Mouse (Mus musculus) stomach, postnatal 0 days (tissue): ENCODE data around the gene Glra1. TPM values are rescaled to one million over a fixed set of nuclear protein-coding genes. Genes with fewer than 3 reads are reported as not detected.

Experiments
- ATAC-seq: fragments of 200-750 bp; cut with Nextera tagmentation; 2 replicates; pipeline ENCODE4 v1.8.0; 2017; ENCODE audit not compliant: low FRiP score, low TSS enrichment
- DNase-seq: peaks from one replicate; pipeline ENCODE4 v3.0.0-alpha.2; 2016; ENCODE audit warnings: low spot score
- H3K27ac ChIP-seq: fragments of 300-500 bp; sonication (generic); replicated peaks from 2 replicates; pipeline ENCODE4 v1.5.1; 2014; ENCODE audit warnings: mild to moderate bottlenecking, control low read depth
- H3K27me3 ChIP-seq: fragments of 300-500 bp; sonication (generic); 2 replicates; pipeline ENCODE4 v1.6.1; 2014; ENCODE audit warnings: low read length; ENCODE audit not compliant: control insufficient read depth, insufficient read depth
- H3K36me3 ChIP-seq: fragments of 300-500 bp; sonication (generic); 2 replicates; pipeline ENCODE4 v1.6.1; 2014; ENCODE audit warnings: low read length, mixed read lengths; ENCODE audit not compliant: control insufficient read depth, insufficient read depth
- H3K4me1 ChIP-seq: fragments of 300-500 bp; sonication (generic); replicated peaks from 2 replicates; pipeline ENCODE4 v1.6.1; 2014; ENCODE audit warnings: antibody characterized with exemption; ENCODE audit not compliant: control insufficient read depth, insufficient read depth
- H3K4me2 ChIP-seq: fragments of 300-500 bp; sonication (generic); replicated peaks from 2 replicates; pipeline ENCODE4 v1.6.1; 2014; ENCODE audit warnings: low read depth, mild to moderate bottlenecking, control low read depth, moderate library complexity
- H3K4me3 ChIP-seq: fragments of 300-500 bp; sonication (generic); 2 replicates; pipeline ENCODE4 v1.5.1; 2014; ENCODE audit warnings: low read depth, low read length, control low read depth
- H3K9ac ChIP-seq: fragments of 300-500 bp; sonication (generic); 2 replicates; pipeline ENCODE4 v1.6.1; 2014; ENCODE audit warnings: mild to moderate bottlenecking, low read length, control low read depth, mixed read lengths
- H3K9me3 ChIP-seq: fragments of 300-500 bp; sonication (generic); 2 replicates; pipeline ENCODE4 v1.6.1; 2016; ENCODE audit warnings: low read length; ENCODE audit not compliant: control insufficient read depth
- CTCF ChIP-seq: IDR thresholded peaks from 2 replicates; pipeline ENCODE4 v1.5.1; 2016; ENCODE audit warnings: antibody characterized with exemption, low read depth, mild to moderate bottlenecking, moderate library complexity
- EP300 ChIP-seq: optimal IDR thresholded peaks from 2 replicates; pipeline ENCODE3; 2016; ENCODE audit warnings: antibody characterized with exemption
- whole genome bisulfite sequencing: fragments of 180-500 bp; shearing (Covaris S2); extraction: QIAGEN DNeasy Blood & Tissue Kit; methylation state at CpG from one replicate; pipeline ENCODE4 v1.1.7; 2014; 5-methylcytosine and 5-hydroxymethylcytosine counted together
- microRNA-seq: library from miRNA; unstranded; fragments of <30 nt; microRNA quantifications from one replicate; pipeline ENCODE4, GENCODE M21; 2016
- polyA plus RNA-seq: library from polyadenylated mRNA; unstranded; fragments of >200 nt; fragmentation: Nextera tagmentation; extraction: Ambion mirVana; gene quantifications from 2 replicates; pipeline ENCODE4 v1.2.1, GENCODE M21; 2015

Gene Glra1
- polyA plus RNA-seq, 1 experiment from 2014 or later: not detected

GRCm38 (mm10) chr11:55468012-55468411 lies 140.0 kb downstream of the Glra1 start:
- Histone ChIP-seq H3K4me1 (no peaks in the 10 kb centered on the region; the same call in 1 of the 2 replicates), H3K4me2 (peak overlapping the region; percentile 49), H3K9ac (no peak overlapping the region; the same call in 1 of the 2 replicates), H3K36me3 (no peaks in the 10 kb centered on the region), H3K4me3 (no peak overlapping the region), H3K27ac (peak overlapping the region; percentile 89), H3K27me3 (no peaks in the 10 kb centered on the region), H3K9me3 (no peaks in the 10 kb centered on the region)
- no peak for ATAC-seq
- peak; percentile 49 for DNase-seq
- WGBS: 60% methylated on average over 10 of the region's 10 CpGs
- TF ChIP-seq EP300 (no peak), CTCF (no peak)

- peaks cover under 1% of the 10 kb centered on the region; the same call in 1 of the 2 replicates for H3K4me1 ChIP-seq
- peak; percentile 47 for DNase-seq
- H3K4me3 ChIP-seq: no peak overlapping the region
- WGBS: 61% methylated on average over 3 of the region's 3 CpGs
- H3K27me3 ChIP-seq: no peaks in the 10 kb centered on the region
- no peak for TF ChIP-seq CTCF
- no peak for TF ChIP-seq EP300
- H3K36me3 ChIP-seq: no peaks in the 10 kb centered on the region
- H3K9ac ChIP-seq: no peak overlapping the region
- no peaks in the 10 kb centered on the region for H3K9me3 ChIP-seq
- ATAC-seq: no peak
- H3K4me2 ChIP-seq: no peak overlapping the region
- no peak overlapping the region for H3K27ac ChIP-seq
Measured at GRCm38 (mm10) chr11:55465177-55465576, 142.8 kb downstream of the Glra1 start.

- DNase-seq (no peak), ATAC-seq (no peak)
- H3K4me2 ChIP-seq: no peak overlapping the region
- H3K9ac ChIP-seq: no peak overlapping the region
- TF ChIP-seq EP300 (no peak), CTCF (no peak)
- 80% methylated on average over 10 of the region's 10 CpGs for WGBS
- no peaks in the 10 kb centered on the region for H3K27me3 ChIP-seq
- H3K9me3 ChIP-seq: no peaks in the 10 kb centered on the region
- peaks cover 2% of the 10 kb centered on the region; the same call in 1 of the 2 replicates for H3K4me1 ChIP-seq
- H3K27ac ChIP-seq: no peak overlapping the region; the same call in 1 of the 2 replicates
- H3K4me3 ChIP-seq: no peak overlapping the region
- no peaks in the 10 kb centered on the region for H3K36me3 ChIP-seq
Measured at GRCm38 (mm10) chr11:55464707-55465106, 143.3 kb downstream of the Glra1 start.

Small RNA genes within 50 kb of the gene (microRNA-seq; reads per million reads assigned to microRNA genes)
- gene Mir7652: not detected

Other genes with a start within 250 kb of the Glra1 start
- gene Sparc, start 185.0 kb downstream of the Glra1 start, polyA plus RNA-seq: 1,616 and 1,849 TPM in 2 replicates
- 508 and 530 TPM in 2 replicates for gene Atox1, start 147.0 kb downstream of the Glra1 start, polyA plus RNA-seq
- 59.5 and 59.8 TPM in 2 replicates for gene G3bp1, start 138.5 kb downstream of the Glra1 start, polyA plus RNA-seq